Mouse (Mus musculus): ENCODE data around the gene Ttc39d.

DNA sequence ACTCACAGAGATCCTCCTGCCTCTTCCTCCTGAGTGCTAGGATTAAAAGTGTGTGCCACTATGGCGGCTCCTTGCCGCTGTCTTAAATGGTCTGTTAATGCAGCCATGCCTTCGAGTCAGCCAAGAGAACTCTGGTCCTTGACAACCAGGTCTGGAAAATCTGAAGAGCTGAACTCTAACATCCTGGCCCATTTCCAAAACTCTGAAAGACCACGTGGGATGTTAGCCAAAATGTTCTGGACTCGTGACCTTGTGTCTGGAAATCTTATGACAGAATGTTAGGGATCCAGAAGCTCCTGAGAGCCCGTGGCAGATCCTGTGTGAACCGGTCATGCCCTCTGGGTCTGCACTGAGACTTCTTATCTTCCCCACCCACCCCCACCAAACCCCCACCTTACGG is 43.3 kb upstream of the Ttc39d start:
- TF ChIP-seq POLR2A (IDR thresholded peaks at IDR 0.05; ENCODE audit: low read depth, low read length) (no peak), CTCF (conservative IDR thresholded peaks at IDR 0.05; ENCODE audit: insufficient read depth, insufficient read length, low read depth, low read length) (no peak)
